Mouse (Mus musculus): ENCODE measurements around the gene P2ry2.

DNA sequence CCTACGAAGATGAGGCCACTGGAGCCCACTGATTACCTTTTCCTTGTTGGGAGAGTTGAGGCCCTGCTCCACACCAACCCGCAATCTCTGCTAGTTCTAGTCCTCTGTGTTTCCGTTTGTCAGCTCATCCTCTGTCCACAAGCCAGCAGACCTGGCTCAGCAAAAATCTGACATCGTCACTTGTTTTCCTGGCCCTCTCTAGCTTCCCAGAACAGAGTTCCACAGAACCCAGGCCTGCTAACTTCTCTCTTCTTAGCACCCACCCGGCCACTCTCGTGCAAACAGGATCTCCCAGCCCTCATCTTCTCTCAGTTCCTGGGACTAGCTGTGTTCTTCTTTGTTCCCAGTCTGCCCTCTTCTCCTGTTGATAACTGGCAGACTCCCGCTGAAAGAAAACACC is 60.0 kb downstream of the P2ry2 start:
- no peak for TF ChIP-seq EP300 (IDR thresholded peaks at IDR 0.05; ENCODE audit: low read depth)
- TF ChIP-seq CTCF (IDR thresholded peaks at IDR 0.05; ENCODE audit: low read depth), result no peak

Measured in heart, postnatal 0 days (tissue).